Mouse (Mus musculus): Measurements from ENCODE around the gene Adig. TPM values are rescaled to one million over a fixed set of nuclear protein-coding genes. Genes with fewer than 3 reads are reported as not detected.

Gene Adig
- not detected for polyA plus RNA-seq (2014; fragmentation: Illumina TruSeq; extraction: RNeasy Lipid Tissue Mini Kit (QIAGEN cat#74804); ENCODE audit: low replicate concordance)

DNA sequence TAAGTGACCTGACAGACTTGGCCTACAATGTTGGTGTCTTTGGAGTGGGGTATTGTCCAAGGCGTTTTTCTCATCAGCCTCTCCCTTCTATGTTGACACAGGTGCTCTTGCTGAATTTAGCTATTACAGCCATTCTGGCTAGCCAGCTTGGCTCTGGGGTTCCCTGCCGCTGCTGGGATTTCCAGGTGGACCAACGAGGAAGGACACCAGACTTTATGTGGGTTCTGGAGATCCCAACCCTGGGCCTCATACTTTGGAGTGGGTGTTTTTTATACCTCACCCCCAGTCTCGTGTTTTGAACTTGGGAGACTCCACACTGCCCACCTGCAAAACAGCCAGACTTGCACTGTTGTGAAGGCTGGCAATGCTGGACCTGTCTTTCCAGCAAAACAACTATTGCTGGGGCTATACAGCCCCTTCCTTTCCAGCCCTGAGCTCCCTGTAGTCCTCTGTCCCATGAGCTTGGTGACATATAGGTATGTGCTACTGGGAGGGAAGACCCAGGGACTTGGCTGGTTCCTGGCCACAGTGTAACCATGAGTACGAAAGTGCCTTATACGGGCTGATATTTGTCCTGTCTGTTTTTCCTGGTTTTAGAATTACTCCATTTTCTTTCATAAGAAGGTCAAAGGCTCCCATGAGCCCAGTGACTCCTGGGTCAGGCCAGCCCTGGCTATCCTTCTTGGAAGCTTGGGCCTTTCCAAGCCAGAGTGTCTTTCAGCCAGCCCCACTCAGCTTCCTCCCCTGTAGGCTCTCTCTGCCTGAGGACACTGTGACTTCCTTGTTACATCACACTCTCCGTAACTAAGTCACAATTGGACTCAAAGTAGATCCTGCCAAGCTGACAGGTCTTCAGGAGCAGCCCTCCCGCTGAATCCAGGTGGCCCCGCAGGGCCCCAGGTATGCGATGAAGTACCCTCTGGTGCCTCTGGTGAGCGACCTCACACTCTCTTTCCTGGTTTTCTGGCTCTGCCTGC, at the start of gene Adig:
Gene Adig, plus strand, starts transcription at position 777 of the 977 bp plus-strand sequence.

DNA sequence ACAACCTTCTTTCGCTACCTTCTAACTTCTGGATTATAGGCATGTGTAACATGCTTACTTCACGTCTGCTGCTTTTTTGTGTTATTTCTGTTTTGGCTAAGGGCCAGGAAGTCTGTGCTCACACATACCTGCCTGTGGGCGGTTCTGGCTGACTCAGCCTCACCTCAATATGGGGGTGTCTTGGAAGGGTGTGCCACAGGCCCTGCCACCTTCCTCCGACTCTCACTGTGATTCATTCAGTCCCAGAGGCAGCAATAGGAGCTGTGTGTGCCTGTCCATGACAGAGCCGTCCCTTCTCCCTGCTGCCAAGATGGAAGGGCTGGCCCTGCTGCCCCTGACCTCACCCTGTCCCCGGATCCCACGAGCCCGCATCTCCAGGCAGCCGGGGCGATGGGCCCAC, 10.1 kb downstream of the Adig start, which contains the start of gene Arhgap40:
Gene Arhgap40, plus strand, starts transcription at position 269 of the 400 bp plus-strand sequence.

Other genes with a start within 250 kb of the Adig start
- not detected for gene Bpi, start 244.5 kb upstream of the Adig start, polyA plus RNA-seq (2014; fragmentation: Illumina TruSeq; extraction: RNeasy Lipid Tissue Mini Kit (QIAGEN cat#74804); ENCODE audit: low replicate concordance)
- gene Lbp, start 196.1 kb upstream of the Adig start, polyA plus RNA-seq (2014; fragmentation: Illumina TruSeq; extraction: RNeasy Lipid Tissue Mini Kit (QIAGEN cat#74804); ENCODE audit: low replicate concordance) = 0.52 TPM
- gene Snhg11, start 127.0 kb upstream of the Adig start, polyA plus RNA-seq (2014; fragmentation: Illumina TruSeq; extraction: RNeasy Lipid Tissue Mini Kit (QIAGEN cat#74804); ENCODE audit: low replicate concordance) = 5.5 TPM
- 34.4 TPM for gene Ralgapb, start 92.8 kb upstream of the Adig start, polyA plus RNA-seq (2014; fragmentation: Illumina TruSeq; extraction: RNeasy Lipid Tissue Mini Kit (QIAGEN cat#74804); ENCODE audit: low replicate concordance)
- not detected for gene Arhgap40, start 10.2 kb downstream of the Adig start, polyA plus RNA-seq (2014; fragmentation: Illumina TruSeq; extraction: RNeasy Lipid Tissue Mini Kit (QIAGEN cat#74804); ENCODE audit: low replicate concordance)
- gene Slc32a1, start 108.2 kb downstream of the Adig start, polyA plus RNA-seq (2014; fragmentation: Illumina TruSeq; extraction: RNeasy Lipid Tissue Mini Kit (QIAGEN cat#74804); ENCODE audit: low replicate concordance) = not detected
- 0.59 TPM for gene Actr5, start 122.3 kb downstream of the Adig start, polyA plus RNA-seq (2014; fragmentation: Illumina TruSeq; extraction: RNeasy Lipid Tissue Mini Kit (QIAGEN cat#74804); ENCODE audit: low replicate concordance)
- gene Ppp1r16b, start 162.8 kb downstream of the Adig start, polyA plus RNA-seq (2014; fragmentation: Illumina TruSeq; extraction: RNeasy Lipid Tissue Mini Kit (QIAGEN cat#74804); ENCODE audit: low replicate concordance) = 0.93 TPM